Mouse (Mus musculus) heart, adult 8-10 months (tissue): Measurements from ENCODE around the gene Sccpdh. TPM values are rescaled to one million over a fixed set of nuclear protein-coding genes. Genes with fewer than 3 reads are reported as not detected.

Experiments
- DNase-seq: peaks from one replicate; pipeline ENCODE4 v3.0.0; 2022; ENCODE audit warnings: low spot score
- total RNA-seq, 4 experiments: library from RNA; stranded (reverse); gene quantifications; 2 replicates each; pipeline ENCODE4 v1.2.4; 2022

Gene Sccpdh
- total RNA-seq, 4 experiments from 2014 or later, result 48.4 to 60.5 (median 52.1) TPM

DNA sequence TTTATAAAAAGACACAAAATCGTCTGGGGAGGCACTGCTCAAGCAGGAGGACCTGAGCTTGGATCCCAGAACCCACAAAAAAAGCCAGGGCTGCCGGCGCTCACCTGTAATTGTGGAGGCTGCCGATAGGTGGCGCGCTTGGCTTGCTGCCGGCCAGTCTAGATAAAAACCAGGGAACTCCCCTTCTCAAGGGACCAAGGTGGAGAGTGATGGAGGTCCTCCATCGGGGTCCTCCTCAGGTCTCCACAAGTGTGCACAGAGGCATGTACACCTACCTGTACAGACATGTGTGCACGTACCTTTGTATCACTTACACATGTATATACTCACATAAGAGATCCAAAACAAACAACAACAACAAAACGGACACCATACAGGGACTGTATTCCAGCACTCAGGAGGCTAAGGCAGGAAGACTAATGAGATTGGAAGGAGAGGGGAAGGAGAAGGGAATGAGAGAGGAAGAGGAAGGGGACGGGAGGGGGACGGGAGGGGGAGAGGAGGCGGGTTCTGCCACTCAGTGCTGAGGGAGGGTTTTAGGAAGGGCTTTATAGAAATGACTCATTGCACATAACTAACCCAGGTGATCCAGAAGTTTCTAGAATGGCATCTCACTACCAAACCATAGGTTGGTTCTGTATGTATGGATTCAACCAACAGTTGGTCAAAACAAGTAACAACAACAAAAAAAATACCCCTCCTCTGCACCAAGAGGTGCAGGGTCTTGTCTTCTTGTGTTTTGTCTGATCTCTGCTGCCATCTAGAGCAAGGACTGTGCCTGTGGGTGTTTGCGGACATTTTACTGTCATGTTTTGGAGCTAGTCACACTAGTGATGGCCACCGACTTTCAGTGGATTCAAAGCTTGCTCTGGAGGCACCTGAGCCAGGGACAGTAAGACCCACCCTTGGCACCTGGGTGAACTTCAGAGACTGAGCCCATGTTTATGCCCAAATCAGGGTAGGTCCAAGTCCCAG lies 66.8 kb downstream of the Sccpdh start:
- peak; percentile 37 for DNase-seq

DNA sequence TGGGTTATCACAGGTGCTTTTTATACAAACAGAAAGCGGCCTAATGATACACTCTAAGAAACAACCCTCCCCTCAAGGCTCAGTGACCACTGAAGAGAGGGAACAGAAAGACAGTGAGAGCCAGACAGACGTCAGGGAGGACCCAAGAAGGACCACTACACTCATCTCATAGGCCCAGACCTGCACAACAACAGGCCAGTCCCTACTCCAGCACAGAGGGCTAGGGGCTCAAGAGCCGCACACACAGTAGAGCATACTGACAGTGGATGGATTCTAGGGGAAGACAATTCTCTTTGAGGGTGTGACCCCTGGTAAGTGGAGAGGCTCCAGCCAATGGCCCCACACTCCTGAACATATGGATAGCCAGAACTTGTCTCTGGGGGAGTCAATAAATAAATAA lies 68.5 kb downstream of the Sccpdh start:
- DNase-seq, result no peak

Other genes starting within 250 kb of the Sccpdh start
- 1 to 10 TPM; 7.0 to 8.3 (median 7.8) TPM for gene Smyd3, start 150.2 kb upstream of the Sccpdh start, total RNA-seq
- gene Tfb2m, start 121.9 kb upstream of the Sccpdh start, total RNA-seq, result 10 to 100 TPM; 65.3 to 73.3 (median 69.0) TPM
- 10 to 100 TPM; 44.7 to 54.0 (median 46.4) TPM for gene Cnst, start 121.8 kb upstream of the Sccpdh start, total RNA-seq
- gene Kif28, start 77.1 kb downstream of the Sccpdh start, total RNA-seq, result under 1 TPM; 0.24 to 0.62 (median 0.48) TPM
- not detected for gene Gm10518, start 135.2 kb downstream of the Sccpdh start, total RNA-seq
- gene Ahctf1, start 135.5 kb downstream of the Sccpdh start, total RNA-seq, result 10 to 100 TPM; 15.5 to 20.3 (median 16.8) TPM